Mouse (Mus musculus) layer of hippocampus, postnatal 14 days (tissue): ENCODE results near the gene Mff. TPM values are rescaled to one million over a fixed set of nuclear protein-coding genes. Genes with fewer than 3 reads are reported as not detected.

ENCODE experiments used
- total RNA-seq, 2 experiments: library from RNA; stranded (reverse); gene quantifications; 2 replicates each; pipeline ENCODE4 v1.2.3; 2021

The Mff gene
- total RNA-seq, 2 experiments from 2014 or later = 248 to 260 TPM

Other genes with a start within 250 kb of the Mff start
- 1 to 10 TPM in 1 of 2 experiments, under 1 TPM in 1; 0.74 to 1.5 TPM for gene Col4a4, start 138.0 kb upstream of the Mff start, total RNA-seq
- gene Col4a3, start 138.0 kb upstream of the Mff start, total RNA-seq = 1 to 10 TPM in 1 of 2 experiments, under 1 TPM in 1; 0.38 to 1.2 TPM
- gene Tm4sf20, start 43.6 kb downstream of the Mff start, total RNA-seq = not detected
- not detected for gene Gm47791, start 46.4 kb downstream of the Mff start, total RNA-seq
- 10 to 100 TPM; 80.4 to 83.2 TPM for gene Agfg1, start 114.6 kb downstream of the Mff start, total RNA-seq
- under 1 TPM in 1 of 2 experiments, not detected in 1; 0.83 TPM for gene A030005L19Rik, start 188.4 kb downstream of the Mff start, total RNA-seq
- not detected for gene A030014E15Rik, start 200.0 kb downstream of the Mff start, total RNA-seq
- not detected for gene Gm6217, start 206.5 kb downstream of the Mff start, total RNA-seq
- not detected for gene A030003K21Rik, start 218.5 kb downstream of the Mff start, total RNA-seq
- not detected for gene Gm7544, start 231.1 kb downstream of the Mff start, total RNA-seq
- not detected for gene Gm47955, start 235.4 kb downstream of the Mff start, total RNA-seq